Mouse (Mus musculus): Measurements from ENCODE around the gene Cacng1. TPM values are rescaled to one million over a fixed set of nuclear protein-coding genes. Genes with fewer than 3 reads are reported as not detected.

Gene Cacng1
- polyA plus RNA-seq, 1 experiment from 2014 or later = not detected

Other genes starting within 250 kb of the Cacng1 start
- 7.9 and 8.2 TPM in 2 replicates for gene Pitpnc1, start 245.8 kb downstream of the Cacng1 start, polyA plus RNA-seq (2016; fragmentation: Nextera tagmentation; extraction: Ambion mirVana)
- 156 and 160 TPM in 2 replicates for gene Psmd12, start 237.0 kb downstream of the Cacng1 start, polyA plus RNA-seq (2016; fragmentation: Nextera tagmentation; extraction: Ambion mirVana)
- 19.5 and 22.8 TPM in 2 replicates for gene Helz, start 168.6 kb downstream of the Cacng1 start, polyA plus RNA-seq (2016; fragmentation: Nextera tagmentation; extraction: Ambion mirVana)
- gene Cacng4, start 78.0 kb upstream of the Cacng1 start, polyA plus RNA-seq (2016; fragmentation: Nextera tagmentation; extraction: Ambion mirVana) = 0.37 and 0.83 TPM in 2 replicates
- not detected in 2 replicates for gene Cacng5, start 198.5 kb upstream of the Cacng1 start, polyA plus RNA-seq (2016; fragmentation: Nextera tagmentation; extraction: Ambion mirVana)